Mouse (Mus musculus): ENCODE measurements at regions not wholly inside any gene's neighbourhood (a gene's known extent, or its start where the extent isn't known, plus 50 kb on each side); places are given as distances from the start of the nearest gene placed in this dataset.

GRCm38 (mm10) chr14:76228968-76229555 is 118.4 kb downstream of the Nufip1 start:
- 34% methylated on average over 9 of the region's 9 CpGs for WGBS
- Histone ChIP-seq H3K27me3 (replicated peaks; ENCODE audit: control insufficient read depth, insufficient read depth, low read length) (no peaks in the 10 kb centered on the region), H3K9me3 (ENCODE audit: control insufficient read depth, low read length) (no peaks in the 10 kb centered on the region), H3K27ac (ENCODE audit: low read depth, low read length) (no peak overlapping the region; the same call in 1 of the 2 replicates), H3K4me3 (ENCODE audit: low read depth, low read length) (no peak overlapping the region), H3K36me3 (ENCODE audit: control insufficient read depth, insufficient read depth, low read length) (no peaks in the 10 kb centered on the region), H3K4me1 (replicated peaks; ENCODE audit: control insufficient read depth, insufficient read depth, low read length) (peaks cover 10% of the 10 kb centered on the region), H3K4me2 (peak overlapping the region; percentile 33), H3K9ac (ENCODE audit: low read depth, low read length) (no peak overlapping the region)
- DNase-seq (ENCODE audit: low spot score) (peak; percentile 39), ATAC-seq (replicated peaks; ENCODE audit: low FRiP score) (peak; percentile 84)

GRCm38 (mm10) chr14:76239856-76240493 is 129.3 kb downstream of the Nufip1 start:
- Histone ChIP-seq H3K9ac (ENCODE audit: low read depth, low read length) (no peak overlapping the region), H3K36me3 (ENCODE audit: control insufficient read depth, insufficient read depth, low read length) (no peaks in the 10 kb centered on the region), H3K27ac (ENCODE audit: low read depth, low read length) (no peak overlapping the region), H3K4me3 (ENCODE audit: low read depth, low read length) (no peak overlapping the region), H3K4me1 (replicated peaks; ENCODE audit: control insufficient read depth, insufficient read depth, low read length) (peaks cover 12% of the 10 kb centered on the region), H3K4me2 (no peak overlapping the region), H3K9me3 (ENCODE audit: control insufficient read depth, low read length) (peaks cover 2% of the 10 kb centered on the region; the same call in 1 of the 2 replicates), H3K27me3 (replicated peaks; ENCODE audit: control insufficient read depth, insufficient read depth, low read length) (no peaks in the 10 kb centered on the region)
- 80% methylated on average over 14 of the region's 14 CpGs for WGBS
- no peak for DNase-seq (ENCODE audit: low spot score)
- no peak for ATAC-seq (replicated peaks; ENCODE audit: low FRiP score)

GRCm38 (mm10) chr14:76243581-76244337 is 133.1 kb downstream of the Nufip1 start:
- H3K9ac ChIP-seq (ENCODE audit: low read depth, low read length): peak overlapping the region; percentile 41
- no peaks in the 10 kb centered on the region for H3K36me3 ChIP-seq (ENCODE audit: control insufficient read depth, insufficient read depth, low read length)
- WGBS: 60% methylated on average over 14 of the region's 14 CpGs
- H3K27ac ChIP-seq (ENCODE audit: low read depth, low read length): peak overlapping the region; percentile 87
- DNase-seq (ENCODE audit: low spot score): peak; percentile 46
- peak overlapping the region; percentile 36 for H3K4me3 ChIP-seq (ENCODE audit: low read depth, low read length)
- peak overlapping the region; percentile 54 for H3K4me2 ChIP-seq
- peaks cover 2% of the 10 kb centered on the region; the same call in 1 of the 2 replicates for H3K9me3 ChIP-seq (ENCODE audit: control insufficient read depth, low read length)
- peaks cover 20% of the 10 kb centered on the region for H3K4me1 ChIP-seq (replicated peaks; ENCODE audit: control insufficient read depth, insufficient read depth, low read length)
- H3K27me3 ChIP-seq (replicated peaks; ENCODE audit: control insufficient read depth, insufficient read depth, low read length): no peaks in the 10 kb centered on the region
- peak; percentile 42; the same call in 1 of the 2 replicates for ATAC-seq (replicated peaks; ENCODE audit: low FRiP score)

DNA sequence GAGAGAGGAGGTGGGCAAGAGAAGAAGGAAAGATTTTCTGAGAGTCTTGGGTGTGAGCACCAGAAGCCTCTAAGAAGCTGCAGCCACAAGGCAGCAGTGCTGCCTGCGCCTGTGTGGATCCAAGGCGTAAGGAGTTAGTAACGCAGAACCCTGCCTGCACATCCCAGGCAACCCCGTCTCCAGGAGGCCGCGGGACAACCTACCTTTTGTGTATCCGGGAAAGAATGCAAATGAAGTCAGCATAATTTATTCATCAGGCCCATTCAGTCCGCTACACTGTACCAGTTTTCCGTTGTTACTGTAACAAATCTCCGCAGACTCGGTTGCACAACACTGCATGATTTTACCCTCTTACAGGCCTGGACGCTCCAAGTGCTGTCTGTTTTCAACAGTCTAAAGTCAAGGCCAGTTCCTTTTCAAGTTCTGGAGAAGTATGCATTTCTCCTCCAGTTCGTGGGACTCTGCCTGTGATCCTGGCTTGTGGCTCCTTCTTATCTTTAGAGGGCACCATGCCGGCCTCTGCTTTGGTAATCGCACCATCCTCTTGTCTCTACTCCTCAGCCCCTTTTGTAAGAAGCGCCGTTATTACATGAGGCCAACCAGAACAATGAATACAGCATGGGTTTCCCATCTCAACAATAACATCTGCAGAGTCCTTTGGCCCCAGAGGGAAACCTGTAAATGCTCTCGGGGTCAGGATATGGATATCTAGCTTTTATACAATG is 133.8 kb downstream of the Nufip1 start:
- H3K4me3 ChIP-seq (ENCODE audit: low read depth, low read length): peak overlapping the region; percentile 36
- peaks cover 20% of the 10 kb centered on the region for H3K4me1 ChIP-seq (replicated peaks; ENCODE audit: control insufficient read depth, insufficient read depth, low read length)
- ATAC-seq (replicated peaks; ENCODE audit: low FRiP score) (peak; percentile 92), DNase-seq (ENCODE audit: low spot score) (no peak)
- H3K9ac ChIP-seq (ENCODE audit: low read depth, low read length): peak overlapping the region; percentile 41; the same call in 1 of the 2 replicates
- H3K27ac ChIP-seq (ENCODE audit: low read depth, low read length): peak overlapping the region; percentile 87
- H3K4me2 ChIP-seq: peak overlapping the region; percentile 54
- peaks cover 2% of the 10 kb centered on the region; the same call in 1 of the 2 replicates for H3K9me3 ChIP-seq (ENCODE audit: control insufficient read depth, low read length)
- H3K27me3 ChIP-seq (replicated peaks; ENCODE audit: control insufficient read depth, insufficient read depth, low read length): no peaks in the 10 kb centered on the region
- 44% methylated on average over 18 of the region's 18 CpGs for WGBS
- H3K36me3 ChIP-seq (ENCODE audit: control insufficient read depth, insufficient read depth, low read length): no peaks in the 10 kb centered on the region

DNA sequence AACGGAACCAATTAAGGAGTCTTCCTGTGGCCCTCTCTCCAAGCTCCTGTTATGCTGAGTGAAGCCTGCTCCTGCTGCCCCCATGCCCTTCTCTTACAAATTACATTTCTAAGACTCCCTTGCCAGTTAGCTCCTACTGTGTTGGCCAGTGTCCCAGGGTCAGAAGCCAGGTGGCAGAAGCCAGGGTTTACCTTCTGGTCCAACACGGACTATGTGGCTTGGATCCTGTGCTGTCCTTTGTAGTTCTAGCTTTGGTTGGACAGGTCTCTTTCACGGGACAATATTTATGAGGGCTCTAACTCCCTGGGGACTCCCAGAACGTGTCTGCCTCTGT is 134.3 kb downstream of the Nufip1 start:
- Histone ChIP-seq H3K4me3 (ENCODE audit: low read depth, low read length) (no peak overlapping the region), H3K36me3 (ENCODE audit: control insufficient read depth, insufficient read depth, low read length) (no peaks in the 10 kb centered on the region), H3K9ac (ENCODE audit: low read depth, low read length) (no peak overlapping the region), H3K4me2 (peak overlapping the region; percentile 54), H3K27ac (ENCODE audit: low read depth, low read length) (peak overlapping the region; percentile 87), H3K27me3 (replicated peaks; ENCODE audit: control insufficient read depth, insufficient read depth, low read length) (no peaks in the 10 kb centered on the region), H3K9me3 (ENCODE audit: control insufficient read depth, low read length) (peaks cover 2% of the 10 kb centered on the region; the same call in 1 of the 2 replicates), H3K4me1 (replicated peaks; ENCODE audit: control insufficient read depth, insufficient read depth, low read length) (peaks cover 20% of the 10 kb centered on the region)
- peak; percentile 7; the same call in 1 of the 2 replicates for ATAC-seq (replicated peaks; ENCODE audit: low FRiP score)
- 50% methylated on average over 4 of the region's 4 CpGs for WGBS
- peak; percentile 36 for DNase-seq (ENCODE audit: low spot score)

DNA sequence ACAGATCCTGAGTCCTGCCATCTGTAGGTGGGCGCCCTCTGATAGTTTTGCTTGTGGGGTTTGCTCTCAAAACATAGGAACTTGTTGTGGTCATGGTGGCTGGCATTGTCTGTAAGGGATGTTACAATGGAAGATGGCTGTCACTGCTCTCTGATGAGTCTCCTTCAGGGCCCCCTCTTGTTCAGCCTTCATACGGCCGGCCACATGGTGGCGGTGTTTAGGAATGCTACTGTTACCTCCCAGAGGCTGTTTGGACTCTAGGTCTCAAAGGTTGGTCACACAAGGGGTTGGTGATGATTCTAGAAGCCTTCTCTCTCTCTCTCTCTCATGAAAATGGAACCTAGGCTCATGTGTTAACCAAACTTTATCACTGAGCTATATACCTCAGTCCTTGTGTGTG is 137.0 kb downstream of the Nufip1 start:
- Histone ChIP-seq H3K4me1 (replicated peaks; ENCODE audit: control insufficient read depth, insufficient read depth, low read length) (peaks cover 20% of the 10 kb centered on the region), H3K4me3 (ENCODE audit: low read depth, low read length) (no peak overlapping the region), H3K4me2 (no peak overlapping the region), H3K9ac (ENCODE audit: low read depth, low read length) (no peak overlapping the region), H3K36me3 (ENCODE audit: control insufficient read depth, insufficient read depth, low read length) (no peaks in the 10 kb centered on the region), H3K27ac (ENCODE audit: low read depth, low read length) (no peak overlapping the region), H3K9me3 (ENCODE audit: control insufficient read depth, low read length) (no peaks in the 10 kb centered on the region), H3K27me3 (replicated peaks; ENCODE audit: control insufficient read depth, insufficient read depth, low read length) (no peaks in the 10 kb centered on the region)
- DNase-seq (ENCODE audit: low spot score) (no peak), ATAC-seq (replicated peaks; ENCODE audit: low FRiP score) (no peak)
- WGBS: 83% methylated on average over 4 of the region's 4 CpGs

DNA sequence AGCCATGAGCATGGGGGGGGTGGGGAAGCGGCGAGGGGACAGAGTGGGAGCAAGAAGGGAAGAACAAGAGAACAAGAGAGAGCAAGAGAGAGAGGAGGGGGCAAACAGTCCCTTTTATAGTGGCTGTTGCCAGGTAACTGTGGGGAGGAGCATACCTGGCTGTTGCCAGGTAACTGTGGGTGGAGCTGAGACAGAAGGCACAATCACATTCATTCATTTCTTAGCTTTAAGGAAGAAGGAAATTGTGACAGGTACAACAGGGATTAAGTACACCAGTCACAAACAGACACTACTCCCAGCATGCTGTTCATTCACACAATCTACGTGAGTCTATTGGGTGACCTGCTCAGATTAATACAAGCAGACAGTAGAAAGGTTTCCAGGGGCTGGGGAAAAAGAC is 143.2 kb downstream of the Nufip1 start:
- no peaks in the 10 kb centered on the region for H3K4me1 ChIP-seq (replicated peaks; ENCODE audit: control insufficient read depth, insufficient read depth, low read length)
- WGBS: 87% methylated on average over 3 of the region's 3 CpGs
- H3K27ac ChIP-seq (ENCODE audit: low read depth, low read length): no peak overlapping the region
- no peak overlapping the region for H3K9ac ChIP-seq (ENCODE audit: low read depth, low read length)
- DNase-seq (ENCODE audit: low spot score): no peak
- no peak overlapping the region for H3K4me3 ChIP-seq (ENCODE audit: low read depth, low read length)
- no peak overlapping the region for H3K4me2 ChIP-seq
- no peaks in the 10 kb centered on the region for H3K9me3 ChIP-seq (ENCODE audit: control insufficient read depth, low read length)
- H3K27me3 ChIP-seq (replicated peaks; ENCODE audit: control insufficient read depth, insufficient read depth, low read length): 0 out of 2 replicates have a peak, but pooled peaks cover 4% of the 10 kb centered on the region
- no peak for ATAC-seq (replicated peaks; ENCODE audit: low FRiP score)
- no peaks in the 10 kb centered on the region for H3K36me3 ChIP-seq (ENCODE audit: control insufficient read depth, insufficient read depth, low read length)

Measured in liver, embryonic 11.5 days (tissue).